Mouse (Mus musculus): Measurements from ENCODE around the gene Fxyd3.

DNA sequence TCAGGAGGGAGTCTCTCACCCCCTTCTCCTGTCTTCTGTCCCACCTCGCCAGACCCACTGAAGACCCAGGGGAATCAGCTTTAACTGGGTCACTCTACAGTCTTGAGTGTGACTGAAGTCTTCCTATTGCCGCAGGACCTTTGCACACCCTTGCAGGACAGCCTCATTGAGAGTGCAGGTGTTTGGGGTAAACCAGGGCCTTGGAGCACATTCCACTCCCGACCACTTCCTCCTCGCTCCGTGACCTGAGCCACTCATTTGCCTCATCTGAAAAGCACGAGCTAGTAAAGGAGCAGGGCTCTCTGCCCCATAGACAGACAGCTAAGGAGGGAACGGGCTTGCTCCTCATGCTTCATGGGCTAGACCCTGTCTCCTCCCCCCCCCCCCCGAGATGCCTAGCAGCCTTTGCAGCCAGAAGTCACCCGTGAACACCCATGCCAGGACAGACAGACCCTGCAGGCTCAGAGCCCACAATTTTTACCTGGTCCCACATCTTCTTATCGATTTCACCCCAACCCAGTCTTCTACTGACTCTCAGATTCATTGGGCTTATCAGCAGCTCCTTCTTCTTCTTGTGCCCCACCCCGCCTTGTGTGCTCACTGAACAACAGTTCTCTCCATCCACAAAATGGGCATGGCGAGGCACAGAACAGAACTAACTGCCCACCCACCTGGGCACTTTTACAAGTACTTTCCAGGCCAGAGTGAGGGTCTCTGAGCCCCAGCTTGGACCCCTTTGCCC is 36.1 kb downstream of the Fxyd3 start:
- TF ChIP-seq CTCF (IDR thresholded peaks at IDR 0.05; ENCODE audit: low read depth, low read length) (no peak), EP300 (IDR thresholded peaks at IDR 0.05; ENCODE audit: insufficient read depth, low read depth, low read length) (no peak)

Measured in ES-Bruce4 (cell line).